Mouse (Mus musculus) cortical plate, adult 2 months (tissue): ENCODE data around the gene Slc15a3.

ENCODE experiments used
- CTCF ChIP-seq: fragments of 200-500 bp; IDR thresholded peaks from 2 replicates; pipeline ENCODE4 v1.5.1; 2011; ENCODE audit warnings: mild to moderate bottlenecking, control low read depth, low read length; ENCODE audit not compliant: insufficient read depth; ENCODE audit errors: extremely low read depth
- POLR2A ChIP-seq: fragments of 200-500 bp; IDR thresholded peaks from 2 replicates; pipeline ENCODE4 v1.6.1; 2011; ENCODE audit warnings: mild to moderate bottlenecking, low read length, control low read depth; ENCODE audit not compliant: insufficient read depth; ENCODE audit errors: extremely low read depth

GRCm38 (mm10) chr19:10798576-10798975 is 41.0 kb upstream of the Slc15a3 start:
- TF ChIP-seq CTCF (no peak), POLR2A (no peak)
